Mouse (Mus musculus): ENCODE measurements at regions not wholly inside any gene's neighbourhood (a gene's known extent, or its start where the extent isn't known, plus 50 kb on each side); places are given as distances from the start of the nearest gene placed in this dataset.

DNA sequence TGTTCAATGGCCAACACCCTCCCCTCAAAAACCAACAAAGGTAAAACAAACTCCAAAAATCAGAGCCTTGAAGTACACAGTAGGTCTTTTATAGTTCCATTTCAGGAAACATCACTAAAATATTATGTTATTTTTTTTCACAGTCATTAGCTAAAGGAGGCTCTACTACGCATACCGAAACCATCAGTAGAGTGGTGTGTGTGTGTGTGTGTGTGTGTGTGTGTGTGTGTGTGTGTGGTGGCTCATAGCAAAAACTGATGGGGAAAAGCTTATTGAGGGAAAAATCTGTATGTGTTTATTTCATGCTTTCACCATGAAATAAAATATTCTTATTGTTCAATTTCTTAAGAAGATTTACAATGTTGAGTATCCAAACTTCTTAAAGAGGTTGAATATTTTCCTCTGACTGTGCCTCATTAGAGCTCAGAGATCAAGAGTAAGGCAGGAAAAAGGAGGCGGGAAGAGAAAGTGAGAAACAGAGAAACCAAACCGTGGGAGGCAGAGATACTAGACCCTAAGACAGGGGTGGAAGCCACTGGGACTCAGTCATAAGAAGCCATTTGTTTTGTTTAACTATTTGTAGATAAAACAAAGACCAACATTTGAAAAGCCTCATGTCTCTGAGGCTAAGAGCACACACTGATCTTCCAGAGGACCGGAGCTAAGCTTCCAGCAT is 159.6 kb downstream of the Icos start:
- DNase-seq, result no peak

DNA sequence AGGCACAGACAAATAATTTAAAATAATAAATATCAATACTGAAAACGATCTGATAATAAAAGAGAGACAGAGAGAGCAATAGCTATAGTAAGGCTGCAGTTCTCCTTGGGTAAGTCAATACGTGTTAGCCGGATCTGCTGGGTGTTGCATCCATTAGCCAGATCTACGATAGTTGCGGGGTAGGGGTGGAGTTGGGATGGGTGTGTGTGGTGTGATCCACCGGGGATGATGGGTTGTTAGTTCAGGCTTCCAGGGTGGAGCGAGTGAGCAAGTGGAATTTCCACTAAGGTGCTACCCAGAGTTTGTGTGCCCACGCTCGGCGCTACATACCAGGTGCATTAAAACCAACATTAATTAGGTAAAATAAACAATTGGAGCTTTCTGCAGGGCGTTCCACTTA is 160.2 kb downstream of the Icos start:
- DNase-seq, result no peak

DNA sequence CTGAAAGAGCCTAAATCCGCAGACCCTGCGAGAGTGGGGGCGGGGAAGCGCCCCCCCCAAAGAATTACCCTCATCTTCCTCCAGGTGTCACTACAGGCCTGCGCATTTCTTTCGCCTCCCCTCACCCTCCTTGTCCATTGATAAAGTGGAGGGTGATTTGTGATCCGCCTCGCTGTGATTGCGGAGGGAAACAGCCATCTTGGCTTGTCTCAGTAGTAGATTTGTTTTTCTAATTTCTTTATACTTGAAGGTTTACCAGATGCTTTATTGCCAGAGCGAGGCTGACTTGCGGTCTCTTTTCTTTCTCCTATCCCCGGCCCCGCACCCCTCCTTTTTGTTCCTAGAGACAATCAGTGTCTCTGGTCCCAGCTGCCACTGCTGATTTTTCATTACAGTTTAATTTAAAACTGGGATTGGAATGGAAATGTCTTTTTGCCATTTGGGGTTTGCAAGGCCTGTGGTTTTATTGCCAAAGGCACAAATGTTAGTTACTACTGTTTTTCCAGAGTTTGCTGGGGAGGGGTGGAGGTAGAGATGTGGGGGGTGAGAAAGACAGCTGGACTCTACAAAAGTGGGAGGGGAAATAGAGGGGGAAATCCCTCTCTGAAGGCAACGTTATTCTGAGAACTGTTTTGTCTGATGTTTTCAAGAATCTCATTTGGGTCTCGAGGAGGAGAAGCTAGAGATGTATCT is 161.7 kb downstream of the Icos start:
- peak; percentile 63 to 77 for DNase-seq

DNA sequence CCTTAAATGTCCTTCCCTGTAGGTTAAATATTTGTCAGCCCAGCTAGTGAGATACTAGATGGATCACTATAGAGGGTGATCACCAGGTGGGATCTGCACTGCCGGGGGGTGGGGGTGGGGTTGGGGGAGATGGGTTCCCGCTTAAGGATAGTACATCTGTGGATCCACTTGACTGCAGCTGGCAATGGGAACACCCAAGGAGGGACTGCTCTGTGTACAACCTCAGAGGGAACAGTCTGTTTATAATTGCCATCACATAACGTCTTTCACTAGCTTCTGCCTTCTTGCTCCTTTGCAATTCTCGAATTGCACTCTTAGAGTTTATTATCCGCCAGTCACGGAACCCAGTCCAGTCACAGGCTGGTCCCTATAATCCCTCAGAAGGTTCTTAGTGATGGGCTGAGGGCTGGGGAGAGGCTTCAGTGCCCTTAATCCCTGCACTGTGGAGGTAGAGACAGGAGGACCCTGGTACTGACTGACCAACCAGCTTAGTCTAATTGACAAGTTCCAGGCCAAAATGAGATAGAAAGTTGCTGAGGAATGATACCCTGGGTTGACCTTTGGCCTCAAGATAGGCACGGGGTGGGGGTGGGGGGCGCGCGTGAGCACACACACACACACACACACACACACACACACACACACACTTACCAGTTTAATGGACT is 162.4 kb downstream of the Icos start:
- peak in 1 of 2 experiments; percentile 6 for DNase-seq

DNA sequence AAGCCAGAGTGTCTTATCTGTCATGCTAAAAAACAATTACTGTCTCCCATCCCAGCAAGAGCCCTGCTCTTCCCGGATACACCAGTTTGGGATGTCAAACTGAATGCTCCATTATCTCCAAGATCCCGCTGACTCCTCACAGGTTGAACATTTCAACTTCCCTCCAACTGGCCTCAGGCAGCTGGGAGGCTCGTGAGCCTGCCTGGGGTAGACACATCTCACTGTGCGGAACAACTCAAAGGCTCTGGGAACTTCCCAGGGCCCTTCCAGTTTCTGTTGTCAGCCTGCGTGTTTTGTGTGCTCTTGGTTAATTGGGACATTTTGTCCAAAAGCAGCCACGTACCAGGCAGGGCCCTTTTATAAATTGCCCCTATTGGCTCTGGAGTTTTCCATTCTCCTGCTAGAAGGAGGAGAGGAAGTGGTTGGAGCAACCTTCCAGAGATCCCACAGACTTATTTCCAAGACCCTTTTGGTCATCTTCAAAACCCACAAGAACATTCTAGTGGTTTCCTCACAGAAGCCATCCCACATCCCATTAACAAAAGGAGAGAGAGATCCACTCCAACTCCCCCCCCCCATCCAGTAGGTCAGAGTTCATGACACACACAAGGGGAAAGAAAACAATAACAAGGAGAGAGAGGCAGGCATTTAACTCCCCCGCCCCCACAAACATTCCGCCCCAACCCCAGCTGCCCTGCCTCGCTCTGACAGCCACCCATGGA is 163.3 kb downstream of the Icos start:
- DNase-seq, result peak; percentile 62 to 69

DNA sequence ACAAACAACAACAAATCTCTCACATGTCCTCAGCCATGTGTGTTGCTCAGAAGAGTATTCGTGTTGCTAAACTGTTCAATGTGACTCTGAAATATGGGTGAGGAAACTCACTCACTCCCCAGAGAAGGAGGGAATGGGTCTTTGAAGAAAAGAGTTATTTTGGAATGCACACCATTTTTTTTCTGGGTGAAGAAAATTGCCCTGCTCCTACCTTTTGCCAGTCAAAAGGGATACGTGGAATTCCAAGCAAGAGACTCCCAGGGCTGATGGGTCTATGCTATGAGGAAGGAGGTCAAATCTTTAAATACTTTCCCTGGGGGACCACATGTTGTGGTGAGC is 163.8 kb downstream of the Icos start:
- DNase-seq, result no peak

DNA sequence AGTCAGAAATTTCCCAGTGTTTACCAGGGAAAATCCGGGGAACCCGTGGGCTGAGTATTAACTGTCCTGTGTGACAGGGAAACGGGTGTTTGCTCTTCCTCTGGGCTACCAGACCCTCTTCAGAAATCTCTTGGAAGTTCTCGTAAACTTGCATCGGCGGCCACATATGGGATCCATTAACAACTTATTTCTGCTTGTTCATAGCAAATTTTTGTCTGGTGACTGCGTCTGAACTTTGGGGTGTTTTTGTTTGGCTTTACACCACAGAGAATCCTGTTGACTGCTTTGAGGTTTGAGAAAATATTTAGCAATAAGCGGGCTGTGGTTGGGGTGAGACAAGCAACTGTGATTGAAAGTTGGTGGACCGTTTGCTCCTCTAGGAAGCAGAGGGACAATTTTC is 164.2 kb downstream of the Icos start:
- DNase-seq, result peak; percentile 21 to 49

DNA sequence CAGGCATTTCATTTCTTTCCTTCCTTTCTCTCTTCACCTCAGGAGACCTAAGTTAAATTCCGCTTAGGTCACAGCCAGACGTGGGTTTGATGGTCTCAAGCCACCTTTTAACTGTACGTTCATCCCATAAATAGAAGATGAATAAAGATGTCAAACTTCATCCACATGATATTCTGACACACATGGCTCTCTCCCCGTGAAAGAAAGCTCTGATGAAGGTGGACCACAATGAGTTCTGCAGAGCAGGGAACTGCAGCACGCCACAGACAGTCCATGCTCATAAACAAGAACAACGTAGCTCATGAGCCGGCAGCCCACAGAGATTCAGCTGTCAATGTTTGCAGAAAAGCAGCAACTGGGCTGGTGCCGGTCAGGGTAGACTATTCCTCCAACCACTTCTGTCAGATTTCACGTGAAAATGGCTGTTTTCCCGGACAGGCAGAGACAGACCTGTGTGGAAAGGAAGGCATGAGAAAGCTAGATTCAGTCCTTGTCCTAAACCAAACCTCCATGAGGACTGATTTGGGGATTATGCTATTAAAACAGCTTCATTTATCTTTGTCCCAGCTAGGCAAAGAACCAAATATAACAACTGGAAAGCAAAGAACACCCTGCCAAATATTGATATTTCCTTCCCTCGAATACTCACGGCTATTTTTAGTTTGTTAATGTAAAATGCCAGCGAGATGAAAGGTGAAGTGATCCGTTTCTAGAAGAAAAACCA is 165.5 kb downstream of the Icos start:
- DNase-seq, result peak; percentile 28 to 37

DNA sequence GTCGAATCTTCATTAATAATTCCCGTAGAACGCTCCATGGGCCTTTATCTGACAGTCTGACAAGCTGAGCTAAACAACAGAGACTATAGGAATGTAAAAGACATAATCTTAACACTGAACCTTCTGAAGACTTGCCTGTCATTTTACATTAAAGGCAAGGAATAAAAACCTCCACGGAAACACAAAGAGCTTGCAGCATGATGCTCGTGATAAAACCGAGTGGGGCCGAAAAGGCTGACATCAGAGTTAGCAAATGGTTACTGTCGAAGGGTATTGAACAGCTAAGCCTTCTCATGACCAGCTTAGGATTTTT is 166.0 kb downstream of the Icos start:
- DNase-seq, result no peak

DNA sequence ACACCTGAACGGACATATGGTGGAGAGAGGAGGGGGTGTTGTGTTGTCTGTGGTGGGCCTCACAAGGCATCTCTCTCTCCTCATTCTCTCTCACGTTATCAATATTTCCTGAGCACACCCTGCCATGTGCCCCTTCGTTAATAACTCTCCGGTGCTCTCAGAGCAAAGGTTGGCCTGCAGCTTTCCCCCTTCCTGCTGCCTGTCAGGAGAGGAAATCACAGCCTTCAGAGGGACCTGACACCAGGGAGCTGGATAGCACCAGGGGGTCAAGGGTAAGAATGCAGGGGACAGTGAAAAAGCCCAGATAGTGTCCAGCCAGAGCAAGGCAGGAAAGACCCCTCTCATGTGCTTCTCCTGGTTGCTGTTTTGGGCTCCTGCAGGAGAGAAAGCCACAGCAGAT is 167.3 kb downstream of the Icos start:
- peak in 1 of 2 experiments; percentile 14 for DNase-seq

DNA sequence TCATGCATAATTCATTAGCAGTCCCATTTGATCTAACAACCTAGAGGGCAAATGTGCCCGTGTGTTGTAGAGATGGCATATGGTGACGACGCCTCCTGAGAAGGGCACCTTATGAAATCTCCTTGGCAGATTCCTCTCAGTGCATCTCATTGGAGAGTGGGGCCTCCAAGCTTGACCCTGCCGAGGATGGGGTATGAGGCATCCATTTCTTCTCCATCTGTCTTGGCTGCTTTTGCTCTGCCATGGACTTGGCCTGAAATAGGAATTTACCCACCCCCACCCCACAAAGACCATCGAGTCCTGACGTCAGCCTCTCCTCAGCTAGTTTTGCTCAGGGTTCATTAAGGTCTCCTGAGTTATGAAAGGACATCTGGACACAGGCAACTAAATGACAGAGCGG is 167.8 kb downstream of the Icos start:
- peak in 1 of 2 experiments; percentile 1 for DNase-seq

DNA sequence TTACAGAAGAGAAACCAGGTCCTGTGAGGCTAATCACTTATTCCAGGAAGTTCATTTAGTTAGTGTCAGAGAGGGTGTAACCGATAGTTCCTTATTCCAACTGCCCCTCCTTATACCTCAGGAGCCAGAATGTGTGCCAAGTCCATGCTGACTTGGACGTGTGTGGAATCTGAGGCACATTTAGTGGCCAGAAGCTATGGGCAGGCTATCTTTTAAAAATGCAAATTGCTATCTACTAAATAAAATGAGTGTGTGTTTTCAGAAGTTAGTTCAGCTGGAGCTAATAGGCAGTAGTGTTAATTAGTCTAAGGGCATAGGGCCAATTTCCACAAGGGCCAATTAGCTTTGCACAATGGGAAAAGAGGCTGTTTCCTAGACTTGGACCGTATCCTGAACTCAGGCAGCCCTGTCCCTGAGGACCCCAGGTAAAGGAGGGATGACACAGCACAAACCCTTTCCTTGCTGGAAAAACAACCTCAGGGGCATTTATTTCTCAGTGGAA is 168.5 kb downstream of the Icos start:
- peak in 1 of 2 experiments; percentile 3 for DNase-seq

DNA sequence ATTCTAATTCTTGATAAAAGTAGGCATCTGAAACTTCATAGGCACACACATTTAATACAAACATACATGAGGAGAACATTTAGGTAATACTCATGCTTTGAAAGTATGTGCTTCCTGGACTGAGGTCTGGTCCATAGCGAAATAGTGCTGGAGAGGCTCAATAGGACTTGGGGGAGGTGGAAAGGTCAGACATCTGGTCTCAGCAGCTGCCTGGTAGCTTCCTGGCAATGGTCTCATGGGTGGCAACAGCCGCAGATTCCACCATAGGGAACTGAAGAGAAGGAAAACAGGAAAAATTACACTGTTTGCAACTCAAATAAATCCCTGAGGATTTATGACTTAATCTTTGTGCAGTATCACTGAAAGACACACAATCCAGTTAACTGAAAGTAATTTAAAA is 174.0 kb downstream of the Icos start:
- DNase-seq, result peak in 1 of 2 experiments; percentile 14

DNA sequence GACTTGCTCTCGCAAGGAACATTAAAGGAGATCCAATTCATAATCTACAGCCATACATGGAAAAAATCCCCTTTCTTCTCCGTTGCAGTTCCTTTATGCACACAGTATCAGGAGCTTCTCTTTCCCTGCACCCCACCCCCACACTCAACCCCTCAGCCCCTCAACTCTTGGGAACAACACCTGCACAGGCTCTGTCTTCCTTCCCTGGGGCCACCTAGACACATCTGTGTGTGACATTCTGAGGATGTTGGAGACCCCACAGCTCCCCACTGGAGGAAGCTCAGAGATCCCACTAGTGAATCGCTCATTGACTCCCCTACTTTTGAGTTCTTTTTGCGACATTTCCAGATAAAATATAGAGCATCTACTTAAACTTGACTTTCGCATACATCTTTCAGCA is 174.4 kb downstream of the Icos start:
- no peak for DNase-seq

DNA sequence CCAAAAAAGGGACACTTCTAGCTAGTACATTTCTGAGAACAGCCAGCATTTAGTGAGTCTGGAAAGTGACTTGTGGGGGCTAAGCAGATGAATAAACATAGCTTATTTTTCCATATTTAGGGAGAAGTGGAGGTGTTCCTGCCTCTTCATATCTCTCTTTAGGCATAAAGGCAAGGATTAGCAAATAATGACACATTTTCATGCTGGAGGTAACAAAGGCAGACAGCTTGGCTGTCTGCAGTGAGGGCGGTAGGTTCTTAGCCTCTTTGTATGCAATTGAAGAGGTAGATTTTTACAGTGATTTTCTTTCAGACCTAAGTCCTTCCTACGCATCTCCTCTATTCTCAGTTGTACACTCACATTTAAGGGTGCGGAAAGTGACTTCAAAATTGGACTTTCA is 176.5 kb downstream of the Icos start:
- DNase-seq, result no peak

DNA sequence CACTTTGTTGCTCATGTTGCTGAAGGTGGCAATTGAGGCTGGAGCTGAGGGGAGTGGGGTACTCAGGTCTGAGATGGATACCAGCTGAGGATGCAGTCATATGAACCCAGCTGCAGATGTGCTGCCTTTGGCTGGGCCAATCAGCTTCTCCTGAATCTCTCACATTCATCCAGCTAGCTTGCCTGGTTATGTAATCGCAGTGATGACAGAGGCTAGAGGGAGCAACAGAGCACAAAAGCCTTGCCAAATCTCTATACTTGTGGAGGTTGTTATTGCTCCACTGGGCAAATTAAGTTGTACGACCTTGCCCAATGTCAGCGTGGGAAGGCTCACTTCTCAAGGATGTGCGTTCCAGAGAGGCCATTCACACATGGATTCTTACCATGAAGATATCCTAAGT is 179.5 kb downstream of the Icos start:
- DNase-seq, result no peak

DNA sequence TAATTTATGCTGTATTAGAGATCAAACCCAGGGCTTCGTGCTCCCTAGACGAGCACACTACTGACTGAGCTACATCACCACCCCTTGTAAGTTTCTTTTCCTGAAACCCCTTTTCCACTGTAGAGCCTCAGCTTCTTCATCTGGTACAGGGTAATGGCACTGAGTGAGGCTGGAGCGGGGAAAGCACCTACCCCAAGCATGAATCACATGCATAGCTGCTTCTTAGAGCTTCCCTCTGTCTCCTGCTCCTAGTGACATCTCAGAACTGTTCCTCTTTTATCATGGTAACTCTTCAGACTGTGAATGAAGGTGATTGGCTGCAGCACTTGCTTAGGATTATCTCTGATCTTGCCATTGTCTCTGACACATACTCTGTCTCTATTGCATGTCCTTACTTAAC is 182.8 kb downstream of the Icos start:
- no peak for DNase-seq

DNA sequence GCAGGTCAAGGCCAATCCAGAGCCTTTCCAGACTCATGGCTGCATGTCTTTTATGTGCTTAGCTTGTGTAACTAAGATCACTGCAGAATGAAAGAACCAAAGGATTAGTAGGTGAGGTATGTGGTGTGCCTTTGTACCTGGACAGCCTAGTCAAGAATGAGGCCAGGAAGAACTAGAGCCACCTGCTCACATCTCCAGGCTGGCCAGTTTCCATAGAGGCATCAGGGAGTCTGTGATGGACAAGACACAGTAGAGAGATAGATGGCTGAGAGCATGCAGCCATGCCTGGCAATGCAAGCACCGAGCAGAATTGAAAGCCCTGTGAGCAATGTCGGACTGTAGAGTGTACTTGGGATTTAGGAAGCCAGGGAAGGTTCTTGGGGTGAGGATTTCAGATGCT is 186.5 kb downstream of the Icos start:
- no peak for DNase-seq

DNA sequence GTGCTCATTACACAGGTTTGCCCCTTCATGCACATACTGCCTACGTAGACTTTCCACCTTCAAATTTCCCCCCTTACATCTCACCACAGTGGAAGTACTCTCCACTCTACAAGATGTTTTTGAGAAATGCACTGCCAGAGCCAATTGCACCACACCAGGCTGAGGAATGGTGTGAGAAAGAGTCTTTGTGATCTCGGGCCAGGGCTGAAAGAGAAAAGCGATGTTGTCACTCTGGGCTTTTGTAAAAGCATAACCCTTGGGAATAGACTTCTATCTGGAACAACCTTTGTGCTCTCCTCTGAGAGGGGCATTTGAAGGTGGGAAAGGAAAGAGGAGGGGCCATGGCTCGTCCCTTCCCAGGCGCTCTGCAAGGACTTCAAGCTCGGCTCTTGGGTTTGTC is 194.2 kb downstream of the Icos start:
- DNase-seq, result no peak

DNA sequence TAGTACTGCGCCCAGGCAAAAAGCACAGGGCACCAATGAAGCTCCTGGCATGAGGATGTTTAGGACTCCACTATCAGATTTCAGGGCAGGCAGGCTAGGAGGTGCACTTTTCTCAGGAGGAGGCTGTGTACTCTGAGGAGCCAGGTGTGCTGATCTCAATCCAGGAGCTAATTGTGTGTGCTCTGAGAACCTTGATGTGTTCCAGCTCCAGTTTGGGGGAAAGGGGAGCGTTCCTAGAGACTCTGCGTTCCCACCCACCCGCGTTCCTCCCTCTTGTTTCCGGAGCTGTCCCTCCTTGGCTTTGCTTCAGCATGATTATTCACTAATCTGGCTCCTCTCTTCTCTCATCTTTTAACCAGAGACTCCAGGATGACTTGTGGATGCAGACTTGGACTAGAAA is 195.2 kb downstream of the Icos start:
- DNase-seq, result no peak

DNA sequence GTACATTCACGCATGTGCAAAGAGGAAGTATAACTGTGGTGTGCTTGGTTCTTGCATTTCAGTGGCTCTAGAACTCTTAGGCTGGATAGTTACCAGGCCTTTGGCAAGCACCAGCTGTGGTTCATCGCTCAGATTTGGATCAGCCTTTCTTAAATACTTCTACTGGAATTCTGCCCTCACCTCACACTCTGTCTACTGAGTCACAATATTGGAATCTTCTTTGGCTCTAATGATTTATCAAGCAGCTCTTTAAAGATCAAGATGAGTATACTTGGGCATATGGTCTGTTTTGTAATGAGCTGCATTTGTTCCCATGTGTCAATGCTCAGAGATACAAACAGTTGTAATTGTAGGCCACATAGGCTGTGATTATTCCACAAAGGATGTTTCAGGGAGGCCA is 197.5 kb downstream of the Icos start:
- no peak for DNase-seq

DNA sequence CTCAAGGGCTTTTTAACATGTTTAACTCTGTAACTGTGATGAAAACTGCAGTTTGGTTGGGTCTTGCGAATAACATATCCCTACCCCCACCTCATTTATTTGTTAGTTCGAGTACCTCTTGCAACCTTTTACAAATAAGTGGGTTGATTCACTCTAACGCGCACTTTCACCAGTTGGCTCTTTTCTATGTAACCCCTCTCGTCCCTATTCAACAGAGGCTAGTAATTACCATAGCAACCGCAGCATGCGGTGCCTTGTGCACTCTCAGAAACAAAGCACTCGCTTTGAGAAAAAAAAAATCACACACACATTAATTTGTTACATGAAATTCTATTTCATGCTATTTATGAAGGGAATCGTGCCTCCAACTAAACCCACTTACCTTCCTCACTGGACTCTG is 201.7 kb downstream of the Icos start:
- no peak for DNase-seq
